Mouse (Mus musculus) heart, embryonic 13.5 days (tissue): Measurements from ENCODE around the gene Ttll4. TPM values are rescaled to one million over a fixed set of nuclear protein-coding genes. Genes with fewer than 3 reads are reported as not detected.

Experiments used
- ATAC-seq: fragments of 200-750 bp; cut with Nextera tagmentation; 2 replicates; pipeline ENCODE4 v1.8.0; 2017; ENCODE audit warnings: moderate TSS enrichment; ENCODE audit not compliant: insufficient number of reproducible peaks, low FRiP score, low TSS enrichment; ENCODE audit errors: extremely low read depth
- H3K27ac ChIP-seq: fragments of 300-500 bp; sonication (generic); replicated peaks from 2 replicates; pipeline ENCODE4 v1.5.1; 2015; ENCODE audit warnings: moderate library complexity, mild to moderate bottlenecking, inconsistent platforms
- H3K27me3 ChIP-seq: fragments of 300-500 bp; sonication (generic); replicated peaks from 2 replicates; pipeline ENCODE4 v1.6.1; 2015; ENCODE audit warnings: mild to moderate bottlenecking, inconsistent platforms
- H3K36me3 ChIP-seq: fragments of 300-500 bp; sonication (generic); 2 replicates; pipeline ENCODE4 v1.6.1; 2015; ENCODE audit warnings: mild to moderate bottlenecking, inconsistent platforms
- H3K4me1 ChIP-seq: fragments of 300-500 bp; sonication (generic); 2 replicates; pipeline ENCODE4 v1.6.1; 2015; ENCODE audit warnings: inconsistent platforms
- H3K4me2 ChIP-seq: fragments of 300-500 bp; sonication (generic); 2 replicates; pipeline ENCODE4 v1.6.1; 2015; ENCODE audit warnings: inconsistent platforms, mild to moderate bottlenecking, moderate library complexity
- H3K4me3 ChIP-seq: fragments of 300-500 bp; sonication (generic); 2 replicates; pipeline ENCODE4 v1.5.1; 2015; ENCODE audit warnings: moderate library complexity, mild to moderate bottlenecking, inconsistent platforms
- H3K9ac ChIP-seq: fragments of 300-500 bp; sonication (generic); 2 replicates; pipeline ENCODE4 v1.6.1; 2015; ENCODE audit warnings: inconsistent platforms, mild to moderate bottlenecking, moderate library complexity
- H3K9me3 ChIP-seq: fragments of 300-500 bp; sonication (generic); 2 replicates; pipeline ENCODE4 v1.6.1; 2016; ENCODE audit warnings: inconsistent platforms
- WGBS: fragments of 180-500 bp; shearing (Covaris S2); methylation state at CpG from one replicate; pipeline ENCODE4 v1.1.7; 2015; ENCODE audit warnings: mixed read lengths; 5-methylcytosine and 5-hydroxymethylcytosine counted together
- polyA plus RNA-seq: library from polyadenylated mRNA; unstranded; fragments of >200 nt; fragmentation: Nextera tagmentation; extraction: Ambion mirVana; gene quantifications from 2 replicates; pipeline ENCODE4 v1.2.1, GENCODE M21; 2015

Gene Ttll4
- polyA plus RNA-seq, 1 experiment from 2014 or later, result 8.0 TPM

DNA sequence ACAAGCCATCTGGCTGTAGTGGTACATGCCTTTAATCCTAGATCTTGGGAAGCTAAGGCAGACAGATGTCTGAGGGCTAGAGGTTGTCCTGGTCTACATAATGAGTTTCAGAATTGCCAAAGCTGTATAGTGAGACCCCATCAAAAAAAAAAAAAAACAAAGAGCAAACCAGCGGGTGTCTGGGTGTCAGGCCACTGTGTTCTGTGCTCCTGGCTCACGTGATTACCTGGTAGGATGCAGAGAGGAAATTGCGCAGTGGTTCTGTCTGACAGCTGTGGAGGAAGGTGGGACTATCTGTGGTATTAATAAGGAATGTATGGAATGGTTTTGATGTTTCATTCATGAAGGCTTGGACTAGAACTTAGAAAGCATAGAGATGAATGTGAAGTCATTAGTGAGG is 15.3 kb downstream of the Ttll4 start:
- peaks cover 62% of the 10 kb centered on the region for H3K36me3 ChIP-seq

GRCm38 (mm10) chr1:74677843-74678242 is 16.3 kb downstream of the Ttll4 start:
- H3K4me1 ChIP-seq, result peaks cover 4% of the 10 kb centered on the region
- WGBS, result 82% methylated on average over 1 of the region's 1 CpGs
- no peak overlapping the region for H3K9ac ChIP-seq
- peaks cover 63% of the 10 kb centered on the region for H3K36me3 ChIP-seq
- no peak overlapping the region for H3K27ac ChIP-seq
- H3K9me3 ChIP-seq, result no peaks in the 10 kb centered on the region
- H3K27me3 ChIP-seq, result no peaks in the 10 kb centered on the region
- no peak overlapping the region for H3K4me3 ChIP-seq
- H3K4me2 ChIP-seq, result no peak overlapping the region
- no peak for ATAC-seq

More for the DNA sequence above, 15.3 kb downstream of the Ttll4 start:
- no peak overlapping the region for H3K4me2 ChIP-seq
- H3K27me3 ChIP-seq, result no peaks in the 10 kb centered on the region
- 92% methylated on average over 3 of the region's 3 CpGs for WGBS
- H3K9me3 ChIP-seq, result no peaks in the 10 kb centered on the region
- H3K27ac ChIP-seq, result no peak overlapping the region
- ATAC-seq, result no peak
- H3K4me1 ChIP-seq, result peaks cover 11% of the 10 kb centered on the region
- H3K4me3 ChIP-seq, result no peak overlapping the region
- no peak overlapping the region for H3K9ac ChIP-seq

GRCm38 (mm10) chr1:74687131-74687530 is 25.6 kb downstream of the Ttll4 start:
- peaks cover 96% of the 10 kb centered on the region for H3K36me3 ChIP-seq
- H3K27me3 ChIP-seq, result no peaks in the 10 kb centered on the region
- H3K9ac ChIP-seq, result no peak overlapping the region
- no peak overlapping the region for H3K27ac ChIP-seq
- WGBS, result 90% methylated on average over 7 of the region's 7 CpGs
- H3K4me3 ChIP-seq, result no peak overlapping the region
- H3K4me2 ChIP-seq, result no peak overlapping the region
- H3K9me3 ChIP-seq, result no peaks in the 10 kb centered on the region
- ATAC-seq, result no peak
- H3K4me1 ChIP-seq, result no peaks in the 10 kb centered on the region

GRCm38 (mm10) chr1:74693891-74694583 is 32.5 kb downstream of the Ttll4 start:
- Histone ChIP-seq H3K9me3 (no peaks in the 10 kb centered on the region), H3K4me1 (peaks cover 18% of the 10 kb centered on the region), H3K4me2 (no peak overlapping the region), H3K27me3 (no peaks in the 10 kb centered on the region), H3K9ac (no peak overlapping the region), H3K4me3 (no peak overlapping the region), H3K36me3 (peaks cover 96% of the 10 kb centered on the region), H3K27ac (no peak overlapping the region)
- no peak for ATAC-seq
- WGBS, result 84% methylated on average over 8 of the region's 8 CpGs

DNA sequence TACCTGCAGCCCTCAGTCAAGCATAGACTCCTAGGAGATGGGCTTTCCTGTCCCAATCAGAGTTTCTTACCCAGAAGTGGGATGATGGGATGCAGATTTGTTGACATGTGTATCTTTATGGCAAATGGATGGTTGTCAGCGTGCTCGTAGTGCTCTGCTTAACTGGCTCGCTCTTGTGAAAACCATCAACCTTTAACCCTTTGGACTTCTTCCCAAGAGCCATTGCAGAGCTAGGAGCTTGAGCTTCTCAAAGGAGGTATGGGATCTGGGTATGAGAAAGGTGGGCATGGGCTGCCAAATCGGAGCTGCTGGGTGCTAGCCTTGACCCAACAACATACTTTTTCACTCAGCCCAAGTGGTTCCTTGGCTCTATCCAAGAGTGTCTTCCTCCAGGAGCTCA is 34.3 kb downstream of the Ttll4 start:
- 90% methylated on average over 4 of the region's 4 CpGs for WGBS
- Histone ChIP-seq H3K4me3 (no peak overlapping the region), H3K9ac (no peak overlapping the region), H3K27me3 (no peaks in the 10 kb centered on the region), H3K27ac (no peak overlapping the region), H3K4me1 (peaks cover 30% of the 10 kb centered on the region), H3K4me2 (no peak overlapping the region), H3K9me3 (no peaks in the 10 kb centered on the region), H3K36me3 (peaks cover 94% of the 10 kb centered on the region)
- no peak for ATAC-seq

- Histone ChIP-seq H3K4me2 (no peak overlapping the region), H3K27me3 (no peaks in the 10 kb centered on the region), H3K36me3 (peaks cover 89% of the 10 kb centered on the region), H3K4me3 (no peak overlapping the region), H3K9me3 (no peaks in the 10 kb centered on the region), H3K27ac (no peak overlapping the region), H3K4me1 (peaks cover 30% of the 10 kb centered on the region), H3K9ac (no peak overlapping the region)
- ATAC-seq, result no peak
- WGBS, result 67% methylated on average over 6 of the region's 6 CpGs
Measured at GRCm38 (mm10) chr1:74697416-74697815, 35.9 kb downstream of the Ttll4 start.

DNA sequence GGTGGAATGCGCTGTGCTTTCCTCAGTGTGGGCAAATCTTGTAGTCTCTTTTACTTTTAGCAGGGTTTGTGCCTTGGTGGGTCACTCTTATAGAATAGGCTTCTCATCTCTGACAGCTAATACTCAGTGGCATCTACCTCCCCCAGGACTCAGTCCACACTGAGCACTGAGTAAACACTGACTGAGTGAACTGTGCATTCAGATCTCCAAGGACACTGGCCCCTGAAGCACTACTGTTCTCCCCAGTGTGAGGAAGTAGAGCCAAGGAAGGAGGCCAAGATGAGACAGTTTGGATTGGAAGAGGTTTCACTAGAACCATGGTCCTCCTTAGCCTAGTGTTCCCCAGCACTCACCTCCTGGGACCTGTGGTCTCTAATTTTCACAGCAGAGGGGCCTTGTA is 36.8 kb downstream of the Ttll4 start:
- H3K27ac ChIP-seq, result peak overlapping the region; percentile 76
- no peak overlapping the region for H3K4me2 ChIP-seq
- H3K4me3 ChIP-seq, result no peak overlapping the region
- no peaks in the 10 kb centered on the region for H3K27me3 ChIP-seq
- H3K9me3 ChIP-seq, result no peaks in the 10 kb centered on the region
- H3K9ac ChIP-seq, result no peak overlapping the region
- 92% methylated on average over 1 of the region's 1 CpGs for WGBS
- H3K4me1 ChIP-seq, result peaks cover 30% of the 10 kb centered on the region
- ATAC-seq, result no peak
- peaks cover 83% of the 10 kb centered on the region for H3K36me3 ChIP-seq

DNA sequence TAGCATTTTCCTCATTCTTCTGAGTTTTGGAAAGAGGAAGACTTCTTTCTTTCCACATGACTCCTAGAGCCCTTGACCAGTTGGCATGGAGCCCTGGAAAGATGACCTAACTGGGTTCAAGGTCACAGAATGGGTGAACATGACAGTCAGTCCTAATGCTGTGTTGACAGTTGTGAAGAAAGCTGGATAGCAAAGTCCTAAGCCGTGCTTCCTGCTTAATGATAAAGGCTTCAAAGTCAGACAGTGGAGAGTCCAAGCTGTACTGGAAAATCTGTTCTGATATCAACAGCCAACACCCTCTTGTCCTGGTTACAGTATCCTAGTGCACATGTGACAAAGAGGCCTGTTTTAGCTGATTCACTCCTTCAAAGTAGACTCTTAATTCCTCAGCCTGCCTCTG is 37.2 kb downstream of the Ttll4 start:
- H3K27me3 ChIP-seq, result no peaks in the 10 kb centered on the region
- H3K9me3 ChIP-seq, result no peaks in the 10 kb centered on the region
- H3K27ac ChIP-seq, result peak overlapping the region; percentile 76
- WGBS, result 9% methylated on average over 1 of the region's 1 CpGs
- no peak overlapping the region for H3K4me2 ChIP-seq
- H3K36me3 ChIP-seq, result peaks cover 79% of the 10 kb centered on the region
- H3K4me1 ChIP-seq, result peaks cover 30% of the 10 kb centered on the region
- H3K4me3 ChIP-seq, result no peak overlapping the region
- 0 out of 2 replicates have a peak, but pooled peaks have one; percentile 54 for ATAC-seq
- no peak overlapping the region for H3K9ac ChIP-seq

DNA sequence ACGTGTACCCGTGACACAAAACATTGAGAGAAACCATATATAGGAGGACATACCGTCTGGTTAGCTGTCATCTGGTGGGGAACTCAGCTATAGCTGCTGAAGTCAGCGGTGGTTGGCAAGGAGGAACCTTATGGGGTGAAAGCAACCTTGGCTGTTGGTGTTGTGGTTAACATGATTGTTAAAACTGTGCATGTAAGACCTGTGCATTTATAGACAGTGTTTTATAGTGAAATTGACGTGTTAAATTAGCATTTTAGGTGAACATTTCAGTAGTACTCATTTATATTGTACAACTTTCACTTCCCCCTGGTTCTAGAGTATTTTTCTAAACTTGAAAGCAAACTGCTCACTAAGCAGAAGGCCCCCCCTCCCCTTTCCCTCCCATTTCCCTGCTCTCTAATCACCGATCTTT is 40.6 kb downstream of the Ttll4 start:
- H3K27me3 ChIP-seq, result no peaks in the 10 kb centered on the region
- H3K4me2 ChIP-seq, result no peak overlapping the region
- 86% methylated on average over 6 of the region's 6 CpGs for WGBS
- no peaks in the 10 kb centered on the region for H3K9me3 ChIP-seq
- H3K4me3 ChIP-seq, result no peak overlapping the region
- no peak for ATAC-seq
- H3K9ac ChIP-seq, result no peak overlapping the region
- peaks cover 41% of the 10 kb centered on the region for H3K4me1 ChIP-seq
- H3K36me3 ChIP-seq, result peaks cover 46% of the 10 kb centered on the region
- no peak overlapping the region for H3K27ac ChIP-seq

- Histone ChIP-seq H3K4me3 (no peak overlapping the region), H3K4me1 (peaks cover 22% of the 10 kb centered on the region), H3K36me3 (peaks cover 26% of the 10 kb centered on the region), H3K27ac (no peak overlapping the region), H3K27me3 (no peaks in the 10 kb centered on the region), H3K4me2 (no peak overlapping the region), H3K9me3 (no peaks in the 10 kb centered on the region), H3K9ac (no peak overlapping the region)
- ATAC-seq, result no peak
- WGBS, result 81% methylated on average over 3 of the region's 3 CpGs
Measured at GRCm38 (mm10) chr1:74704156-74704555, 42.6 kb downstream of the Ttll4 start.

GRCm38 (mm10) chr1:74705016-74705415 is 43.5 kb downstream of the Ttll4 start:
- H3K4me2 ChIP-seq, result no peak overlapping the region
- WGBS, result 62% methylated on average over 5 of the region's 5 CpGs
- no peak overlapping the region; the same call in 1 of the 2 replicates for H3K27ac ChIP-seq
- H3K9me3 ChIP-seq, result no peaks in the 10 kb centered on the region
- no peaks in the 10 kb centered on the region for H3K27me3 ChIP-seq
- H3K4me3 ChIP-seq, result no peak overlapping the region
- H3K36me3 ChIP-seq, result peaks cover 19% of the 10 kb centered on the region
- ATAC-seq, result no peak
- H3K9ac ChIP-seq, result no peak overlapping the region
- H3K4me1 ChIP-seq, result peaks cover 13% of the 10 kb centered on the region

GRCm38 (mm10) chr1:74709566-74709965 is 48.0 kb downstream of the Ttll4 start:
- WGBS, result 33% methylated on average over 6 of the region's 6 CpGs
- H3K4me2 ChIP-seq, result no peak overlapping the region
- no peak overlapping the region for H3K9ac ChIP-seq
- no peaks in the 10 kb centered on the region for H3K27me3 ChIP-seq
- H3K9me3 ChIP-seq, result no peaks in the 10 kb centered on the region
- no peak for ATAC-seq
- H3K4me3 ChIP-seq, result no peak overlapping the region
- peaks cover 25% of the 10 kb centered on the region for H3K4me1 ChIP-seq
- no peaks in the 10 kb centered on the region for H3K36me3 ChIP-seq
- no peak overlapping the region for H3K27ac ChIP-seq
